Mouse (Mus musculus) gastrocnemius, postnatal 14 days (tissue): ENCODE measurements around the gene Timm8b. TPM values are rescaled to one million over a fixed set of nuclear protein-coding genes. Genes with fewer than 3 reads are reported as not detected.

ENCODE experiments used
- DNase-seq: peaks from one replicate; pipeline ENCODE4 v3.0.0; 2021; ENCODE audit warnings: mixed read lengths
- intact Hi-C: fragments of 180-260 bp; cut with DNase I; formaldehyde crosslinking; loops from one replicate; pipeline ENCODE4 v1.15.1; 2025; ENCODE audit warnings: low total_unique reads
- long read RNA-seq, 2 experiments: library from polyadenylated mRNA; stranded (forward); transcript quantifications; one replicate each; pipeline ENCODE4 v2.0.0; 2021
- total RNA-seq, 2 experiments: library from RNA; stranded (reverse); gene quantifications; 2 replicates each; pipeline ENCODE4 v1.2.3; 2021

The Timm8b gene
- 100 to 1,000 TPM; 144 to 150 TPM for total RNA-seq
- long read RNA-seq, experiment 1, transcript Timm8b-201 (2 exons, 518 nt) = major isoform, 108 of 108 reads
- long read RNA-seq, experiment 1, partial matches to known transcripts = 0 of 108 reads
- long read RNA-seq, experiment 1, other reads (novel, unspliced or antisense) = 0 of 108 reads
- long read RNA-seq, experiment 2, transcript Timm8b-201 (2 exons, 518 nt) = major isoform, 129 of 130 reads
- long read RNA-seq, experiment 2, partial matches to known transcripts = 0 of 130 reads
- long read RNA-seq, experiment 2, other reads (novel, unspliced or antisense) = 1 of 130 reads

- intact Hi-C loops = no loop called here
- DNase-seq = peak; percentile 92
Measured at GRCm38 (mm10) chr9:50603189-50603997, at the start of gene Timm8b, which contains the start of gene Sdhd. Gene Timm8b, plus strand, starts transcription at chr9:50603910. Gene Sdhd, minus strand, starts transcription at chr9:50603812.

- intact Hi-C loops = no loop called here
- peak; percentile 12 for DNase-seq
Measured at GRCm38 (mm10) chr9:50554241-50555093, 49.2 kb upstream of the Timm8b start, which contains the start of gene Il18. Gene Il18, plus strand, starts transcription at chr9:50554827.

DNA sequence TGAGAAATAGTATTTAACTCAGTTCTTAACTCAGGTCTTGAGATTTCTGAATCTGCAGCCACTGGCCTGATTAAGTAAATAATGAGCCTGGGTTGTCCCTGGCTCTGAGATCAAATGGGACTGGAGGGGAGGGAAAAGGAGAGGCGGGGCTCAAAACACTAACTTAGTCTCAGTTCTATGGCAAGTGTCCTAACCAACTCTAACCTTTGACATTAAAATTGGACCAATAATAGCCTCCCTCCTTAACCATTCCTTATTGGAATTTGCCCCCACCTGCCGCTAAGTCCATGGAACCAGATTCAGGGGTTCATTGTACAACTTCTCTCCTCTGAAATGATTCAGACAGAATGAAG, 48.6 kb upstream of the Timm8b start, which contains the start of gene Bco2:
Gene Bco2 (minus strand): TSS at position 88 of the 353 bp plus-strand sequence.
- no peak for DNase-seq
- intact Hi-C loops = no loop called here

GRCm38 (mm10) chr9:50561145-50561917, 42.4 kb upstream of the Timm8b start, which contains the start of gene Tex12:
Gene Tex12, minus strand, starts transcription at chr9:50561325.
- DNase-seq = no peak
- intact Hi-C loops = no loop called here

- no peak for DNase-seq
- intact Hi-C loops = no loop called here
Measured at GRCm38 (mm10) chr9:50561918-50562360, 41.8 kb upstream of the Timm8b start.

GRCm38 (mm10) chr9:50565173-50565572, 38.5 kb upstream of the Timm8b start:
- no peak for DNase-seq
- intact Hi-C loops = no loop called here

- no peak for DNase-seq
- intact Hi-C loops = no loop called here
Measured at GRCm38 (mm10) chr9:50565940-50566339, 37.8 kb upstream of the Timm8b start.

- intact Hi-C loops = no loop called here
Measured at GRCm38 (mm10) chr9:50567372-50567771, 36.3 kb upstream of the Timm8b start.

DNA sequence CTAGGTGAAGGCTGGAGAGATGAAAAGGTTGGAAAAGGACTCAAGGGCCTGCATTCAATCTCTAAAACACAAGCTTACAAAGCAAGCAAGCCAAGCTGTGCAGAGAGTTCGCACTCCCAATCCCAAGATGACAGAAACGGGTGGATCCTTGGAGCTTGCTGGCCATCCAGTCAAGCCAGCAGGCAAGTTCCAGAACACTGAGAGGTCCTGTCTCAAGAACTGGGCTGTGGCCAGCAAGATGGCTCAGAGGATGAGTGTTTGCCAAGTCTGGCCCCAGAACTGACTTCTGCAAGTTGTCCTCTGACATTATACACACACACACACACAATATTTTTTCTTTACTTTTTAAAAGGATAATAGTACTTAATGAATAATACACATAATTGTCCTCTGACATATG, 35.8 kb upstream of the Timm8b start:
- intact Hi-C loops = no loop called here
- DNase-seq = peak; percentile 35

More at GRCm38 (mm10) chr9:50567372-50567771, 36.3 kb upstream of the Timm8b start:
- DNase-seq = no peak

- intact Hi-C loops = no loop called here
- DNase-seq = no peak
Measured at GRCm38 (mm10) chr9:50569599-50570525, 33.8 kb upstream of the Timm8b start.

DNA sequence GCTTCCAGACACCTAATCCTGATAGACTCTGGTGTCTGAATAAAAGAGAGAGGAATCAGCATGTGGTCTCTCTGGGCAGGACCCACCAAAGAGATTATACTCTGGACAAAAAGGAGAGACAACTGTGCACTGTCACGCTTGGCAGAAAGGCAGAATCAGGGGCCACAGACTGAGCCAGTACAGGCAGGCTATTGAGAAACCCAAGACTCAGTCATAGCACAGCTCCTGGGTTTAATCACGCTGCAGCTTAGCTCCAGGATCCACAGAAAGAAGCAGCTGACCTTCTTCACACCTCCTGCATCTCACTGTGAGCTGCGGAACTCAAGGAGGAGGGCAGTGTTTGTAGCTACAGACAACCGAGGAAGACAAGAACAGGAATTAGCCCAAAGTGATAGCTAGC, 23.3 kb upstream of the Timm8b start:
- no peak for DNase-seq
- intact Hi-C loops = no loop called here

GRCm38 (mm10) chr9:50585145-50585818, 18.4 kb upstream of the Timm8b start:
- intact Hi-C loops = no loop called here
- DNase-seq = no peak

DNA sequence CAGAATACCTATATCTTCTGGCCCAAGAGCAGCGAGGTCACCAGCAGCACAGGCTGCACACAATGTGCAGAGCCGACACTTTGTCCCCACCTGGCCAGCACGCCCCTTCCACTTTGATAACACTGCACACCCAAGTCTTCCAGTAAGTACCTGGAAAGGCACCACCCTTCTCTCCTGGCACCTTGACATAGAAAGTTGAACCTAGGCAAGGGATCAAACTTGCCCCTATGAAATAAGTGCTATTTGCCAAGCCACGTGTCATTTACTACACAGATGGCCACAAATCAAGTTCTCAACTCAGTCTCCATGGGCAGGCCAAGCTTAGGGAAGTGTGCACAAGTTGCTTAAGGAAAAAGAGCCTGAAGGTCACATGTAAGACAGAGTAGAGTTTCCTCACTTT, 16.8 kb upstream of the Timm8b start:
- intact Hi-C loops = no loop called here
- DNase-seq = no peak

- intact Hi-C loops = no loop called here
- no peak for DNase-seq
Measured at GRCm38 (mm10) chr9:50590856-50591518, 12.7 kb upstream of the Timm8b start.

GRCm38 (mm10) chr9:50592955-50593354, 10.8 kb upstream of the Timm8b start:
- intact Hi-C loops = no loop called here
- no peak for DNase-seq

DNA sequence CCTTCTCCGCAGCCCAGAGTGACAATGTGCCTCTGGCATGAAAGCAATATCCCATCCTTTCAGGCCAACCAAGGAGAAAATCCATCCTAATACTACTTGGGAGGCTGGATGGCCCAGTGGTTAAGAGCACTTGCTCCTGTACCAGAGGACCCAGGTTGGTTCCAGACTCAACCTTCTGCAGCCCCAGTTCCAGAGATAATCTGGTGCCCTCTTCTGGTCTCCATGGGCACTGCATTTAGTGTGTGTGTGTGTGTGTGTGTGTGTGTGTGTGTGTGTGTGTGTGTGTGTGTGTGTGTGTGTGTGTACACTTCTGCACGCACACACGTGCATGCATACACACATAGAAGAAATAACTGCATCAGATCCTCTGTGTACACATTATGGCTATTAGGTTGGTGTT, 10.2 kb upstream of the Timm8b start:
- intact Hi-C loops = no loop called here
- no peak for DNase-seq
